Mouse (Mus musculus): Measurements from ENCODE around the gene Dupd1.

DNA sequence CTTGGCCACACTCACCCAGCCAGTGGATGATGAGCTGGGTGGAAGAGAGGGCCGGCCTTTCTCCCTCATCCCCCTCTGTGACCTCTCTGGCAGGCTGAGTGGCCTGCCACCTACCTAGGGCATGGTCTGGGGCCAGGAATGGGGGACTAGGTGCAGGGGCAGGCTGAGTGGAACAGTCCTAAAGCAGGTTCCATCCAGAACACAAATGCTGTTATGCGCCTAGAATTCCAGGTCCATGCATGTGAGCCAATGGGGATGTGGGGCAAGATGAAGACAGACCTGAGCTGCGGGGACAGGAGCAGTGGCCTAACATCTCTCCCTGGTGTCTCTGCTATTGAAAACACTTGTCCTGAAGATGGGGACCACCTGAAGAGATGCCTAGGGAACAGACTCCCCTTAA is 26.9 kb upstream of the Dupd1 start:
- TF ChIP-seq CTCF (IDR thresholded peaks at IDR 0.05; ENCODE audit: borderline replicate concordance, control insufficient read depth, extremely low read depth, insufficient read depth, low read length, poor library complexity) = no peak
- TF ChIP-seq POLR2A (IDR thresholded peaks at IDR 0.05; ENCODE audit: control insufficient read depth, extremely low read depth, insufficient read depth, low read length, poor library complexity) = no peak

All from thymus, adult 2 months (tissue).